Mouse (Mus musculus) testis, adult 2 months (tissue): Measurements from ENCODE around the gene Farsb. TPM values are rescaled to one million over a fixed set of nuclear protein-coding genes. Genes with fewer than 3 reads are reported as not detected.
"Not testable (repeated sequence)": the region's sequence is repeated elsewhere in the genome, so short reads cannot be mapped to it uniquely, and the experiment has no call there.

Experiments used
- H3K27ac ChIP-seq: fragments of 200-500 bp; 2 replicates; pipeline ENCODE4 v1.5.1; 2012; ENCODE audit warnings: low read depth, low read length; ENCODE audit not compliant: control insufficient read depth, insufficient read depth
- H3K27me3 ChIP-seq: fragments of 200-500 bp; 2 replicates; pipeline ENCODE4 v1.6.1; 2012; ENCODE audit warnings: mild to moderate bottlenecking, low read length, moderate library complexity; ENCODE audit not compliant: control insufficient read depth, insufficient read depth
- H3K36me3 ChIP-seq: fragments of 200-500 bp; 2 replicates; pipeline ENCODE4 v1.6.1; 2012; ENCODE audit warnings: mild to moderate bottlenecking, low read length; ENCODE audit not compliant: control insufficient read depth, insufficient read depth
- H3K4me1 ChIP-seq: fragments of 200-500 bp; 2 replicates; pipeline ENCODE4 v1.6.1; 2012; ENCODE audit warnings: low read length; ENCODE audit not compliant: control insufficient read depth, insufficient read depth
- H3K4me3 ChIP-seq: fragments of 200-500 bp; 2 replicates; pipeline ENCODE4 v1.5.1; 2012; ENCODE audit warnings: low read depth, mild to moderate bottlenecking, low read length, moderate library complexity, mixed read lengths; ENCODE audit not compliant: control insufficient read depth
- CTCF ChIP-seq: fragments of 200-500 bp; IDR thresholded peaks from 2 replicates; pipeline ENCODE4 v1.5.1; 2012; ENCODE audit warnings: low read depth, mild to moderate bottlenecking, inconsistent platforms, low read length, moderate library complexity; ENCODE audit not compliant: control insufficient read depth, insufficient read depth, insufficient replicate concordance
- POLR2A ChIP-seq: fragments of 200-500 bp; IDR thresholded peaks from 2 replicates; pipeline ENCODE4 v1.6.1; 2012; ENCODE audit warnings: low read depth, mild to moderate bottlenecking, inconsistent platforms, low read length, moderate library complexity; ENCODE audit not compliant: control insufficient read depth
- polyA plus RNA-seq: library from polyadenylated mRNA; depleted of rRNA; stranded (reverse); fragments of >200 nt; gene quantifications from 2 replicates; pipeline ENCODE4 v1.2.3, GENCODE M21; 2012

Farsb gene
- polyA plus RNA-seq, 1 experiment = 28.4 TPM

DNA sequence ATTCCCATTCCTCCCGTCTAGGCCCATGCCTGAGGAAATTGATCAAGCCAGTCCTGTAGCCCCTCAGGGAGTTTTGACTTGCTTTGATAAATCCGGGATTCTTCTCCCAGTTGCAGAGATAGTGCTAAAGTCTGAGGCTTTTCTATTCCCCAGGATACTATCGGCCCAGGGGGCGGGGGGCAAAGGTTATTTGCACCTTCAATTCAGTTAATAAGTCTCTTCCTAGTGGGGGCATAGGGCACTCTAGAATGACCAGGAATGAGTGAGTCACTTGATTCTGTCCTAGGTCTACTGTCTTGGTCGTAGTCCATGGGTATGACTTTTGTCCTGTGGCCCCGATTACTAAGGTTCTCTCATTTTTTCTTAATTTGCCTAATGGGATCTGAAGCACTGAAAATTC, 13.8 kb upstream of the Farsb start:
- no peaks in the 10 kb centered on the region for H3K4me1 ChIP-seq
- no peak overlapping the region for H3K4me3 ChIP-seq
- H3K27me3 ChIP-seq = no peaks in the 10 kb centered on the region
- H3K27ac ChIP-seq = no peak overlapping the region
- H3K36me3 ChIP-seq = no peaks in the 10 kb centered on the region
- TF ChIP-seq POLR2A (no peak), CTCF (no peak)

DNA sequence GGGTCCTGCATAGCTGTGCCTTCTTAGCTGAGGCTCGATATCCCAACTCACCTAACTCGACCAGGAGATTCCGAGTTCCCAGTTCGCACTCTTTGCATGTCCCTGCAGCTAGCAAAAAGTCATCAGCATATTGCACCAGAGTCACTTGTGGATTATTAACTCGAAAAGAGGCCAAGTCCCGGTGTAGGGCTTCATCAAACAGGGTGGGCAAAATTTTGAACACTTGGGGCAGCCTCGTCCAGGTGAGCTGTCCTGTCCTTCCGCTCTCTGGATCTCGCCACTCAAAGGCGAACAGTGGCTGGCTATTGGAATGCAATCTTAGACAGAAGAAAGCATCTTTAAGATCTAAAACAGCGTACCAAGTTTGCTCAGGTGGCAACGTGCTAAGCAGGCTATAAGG, 13.2 kb upstream of the Farsb start:
- not testable (repeated sequence) for H3K27ac ChIP-seq, H3K4me3 ChIP-seq, H3K27me3 ChIP-seq, H3K4me1 ChIP-seq, H3K36me3 ChIP-seq

DNA sequence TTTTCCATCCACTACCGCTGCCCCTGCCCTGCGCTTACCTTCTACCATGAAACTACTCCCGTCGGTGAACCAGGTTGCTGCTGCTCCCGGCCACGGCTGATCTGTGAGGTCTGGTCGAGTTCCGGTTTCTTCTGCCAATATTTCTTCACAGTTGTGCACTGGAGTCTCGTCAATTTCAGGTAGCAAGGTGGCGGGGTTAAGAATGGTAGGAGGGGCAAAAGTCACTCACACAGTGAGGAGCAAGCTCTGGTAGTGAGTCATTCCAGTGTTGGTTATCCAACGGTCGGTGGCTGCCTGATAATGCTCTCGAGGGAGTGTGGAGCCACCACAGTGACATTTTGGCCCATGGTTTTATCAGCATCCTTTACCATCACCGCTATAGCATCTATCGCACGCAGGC, 12.3 kb upstream of the Farsb start:
- Histone ChIP-seq H3K27me3 (no peaks in the 10 kb centered on the region), H3K4me1 (no peaks in the 10 kb centered on the region), H3K27ac (no peak overlapping the region), H3K36me3 (no peaks in the 10 kb centered on the region), H3K4me3 (no peak overlapping the region)
- no peak for TF ChIP-seq POLR2A
- TF ChIP-seq CTCF = no peak

DNA sequence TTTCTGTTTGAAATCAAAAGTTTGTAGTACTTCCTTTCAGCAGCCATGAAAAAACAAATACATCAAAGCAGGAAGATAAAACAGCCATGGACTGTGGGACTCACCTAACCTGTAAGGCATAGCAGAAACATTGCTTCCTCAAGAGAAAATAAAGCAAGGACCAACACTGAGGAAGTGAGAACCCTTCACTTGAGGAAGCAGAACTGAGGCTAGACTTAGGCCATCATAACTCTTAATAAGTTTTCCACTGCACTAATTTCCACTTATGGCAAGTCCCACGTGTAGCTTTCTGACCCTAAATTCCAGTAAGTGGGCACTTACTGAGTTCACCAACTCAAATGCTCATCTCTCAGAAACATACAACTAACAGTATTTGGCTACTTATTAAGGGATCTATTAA, 1.4 kb upstream of the Farsb start:
- Histone ChIP-seq H3K4me1 (no peaks in the 10 kb centered on the region), H3K27me3 (no peaks in the 10 kb centered on the region), H3K27ac (no peak overlapping the region), H3K4me3 (no peak overlapping the region), H3K36me3 (no peaks in the 10 kb centered on the region)
- no peak for TF ChIP-seq POLR2A
- TF ChIP-seq CTCF = no peak

DNA sequence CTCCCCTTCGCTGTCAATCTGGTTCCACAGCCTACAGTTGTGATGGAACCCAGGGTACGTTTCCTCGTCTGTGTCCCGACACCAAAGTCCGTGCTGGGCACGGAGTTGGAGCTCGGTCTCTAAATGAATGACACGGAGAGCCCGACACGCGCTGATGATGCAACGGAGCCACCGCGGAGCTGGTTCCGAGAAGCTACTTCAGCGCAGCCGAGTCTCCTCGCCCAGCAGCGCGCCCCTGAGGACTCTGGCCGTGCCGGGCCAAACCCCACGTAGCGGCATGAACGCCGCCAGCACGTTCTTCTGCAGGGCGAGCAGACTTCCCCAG, 308 bp downstream of the Farsb start:
- H3K4me1 ChIP-seq = no peaks in the 10 kb centered on the region
- H3K4me3 ChIP-seq = peak overlapping the region; percentile 90
- H3K27ac ChIP-seq = peak overlapping the region; percentile 48
- H3K36me3 ChIP-seq = no peaks in the 10 kb centered on the region
- no peaks in the 10 kb centered on the region for H3K27me3 ChIP-seq
- TF ChIP-seq POLR2A = no peak; the same call in 1 of the 2 replicates
- no peak for TF ChIP-seq CTCF

DNA sequence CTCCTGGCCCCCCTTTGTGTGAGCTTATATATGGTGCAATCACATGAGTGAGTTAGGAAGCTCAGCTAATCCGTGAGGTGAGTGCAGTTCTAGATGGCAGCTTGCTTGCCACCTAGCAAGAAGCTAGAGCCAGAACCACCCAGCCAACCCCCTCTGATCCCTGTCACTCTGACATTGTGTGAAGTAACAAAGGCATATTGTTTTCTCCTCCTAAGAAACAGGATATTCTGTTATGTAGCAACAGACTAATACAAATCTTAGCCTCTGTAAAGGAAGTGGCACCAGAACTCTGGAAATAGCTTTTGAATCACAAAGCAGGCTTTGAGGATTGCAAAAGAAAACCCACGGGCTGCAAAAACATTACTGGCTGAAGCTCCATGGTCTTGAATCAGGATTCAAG, 4.3 kb downstream of the Farsb start:
- no peak for TF ChIP-seq CTCF
- TF ChIP-seq POLR2A = no peak
- H3K27me3 ChIP-seq = no peaks in the 10 kb centered on the region
- no peaks in the 10 kb centered on the region for H3K4me1 ChIP-seq
- H3K27ac ChIP-seq = no peak overlapping the region
- H3K36me3 ChIP-seq = peaks cover 2% of the 10 kb centered on the region; the same call in 1 of the 2 replicates
- no peak overlapping the region for H3K4me3 ChIP-seq

DNA sequence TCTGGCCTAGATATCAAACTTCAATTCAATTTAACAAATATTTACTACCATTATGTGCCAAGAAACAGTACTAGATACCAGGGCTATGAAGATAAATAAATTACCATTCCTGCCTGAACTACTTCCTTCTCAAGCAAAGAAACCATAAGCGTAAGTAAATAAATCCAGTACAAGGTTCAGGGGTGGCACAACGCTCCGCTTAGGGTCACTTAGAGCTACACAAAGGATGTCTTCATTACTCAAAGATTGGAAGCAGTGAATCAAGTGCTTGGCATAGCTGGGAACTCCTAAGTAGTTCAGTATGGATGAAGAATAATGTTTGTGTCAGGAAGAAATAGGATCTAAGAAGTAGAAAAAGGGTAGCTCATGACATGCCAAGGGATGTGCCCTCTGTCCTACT, 5.3 kb downstream of the Farsb start:
- H3K27me3 ChIP-seq = no peaks in the 10 kb centered on the region
- TF ChIP-seq CTCF (no peak), POLR2A (no peak)
- peaks cover 2% of the 10 kb centered on the region; the same call in 1 of the 2 replicates for H3K36me3 ChIP-seq
- H3K4me3 ChIP-seq = no peak overlapping the region
- H3K27ac ChIP-seq = no peak overlapping the region
- no peaks in the 10 kb centered on the region for H3K4me1 ChIP-seq

DNA sequence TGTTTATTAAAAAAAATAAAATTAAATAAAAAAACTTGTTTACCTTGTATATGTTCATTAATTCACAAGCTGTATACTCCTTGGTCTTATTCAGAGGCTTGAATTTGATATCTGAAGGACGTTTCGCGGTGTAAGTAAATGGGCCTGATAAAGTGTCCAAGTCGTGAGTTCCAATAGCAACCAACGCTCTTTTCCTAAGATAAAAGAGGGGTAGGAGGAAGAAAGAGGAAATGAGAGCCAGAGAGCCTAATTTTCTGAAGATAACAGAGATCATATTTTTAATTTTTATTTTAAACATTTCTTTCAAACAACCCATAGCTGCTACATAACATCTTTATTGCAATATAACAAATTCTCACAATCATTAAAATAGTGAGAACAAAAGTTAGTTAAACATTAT, 16.3 kb downstream of the Farsb start:
- no peaks in the 10 kb centered on the region for H3K27me3 ChIP-seq
- H3K4me3 ChIP-seq = no peak overlapping the region
- no peaks in the 10 kb centered on the region for H3K4me1 ChIP-seq
- TF ChIP-seq CTCF (no peak), POLR2A (no peak)
- peaks cover under 1% of the 10 kb centered on the region for H3K36me3 ChIP-seq
- no peak overlapping the region for H3K27ac ChIP-seq
